Mouse (Mus musculus) forelimb bud, embryonic 11.5 days (tissue): ENCODE measurements at regions not wholly inside any gene's neighbourhood (a gene's known extent, or its start where the extent isn't known, plus 50 kb on each side); places are given as distances from the start of the nearest gene placed in this dataset.

Experiments
- DNase-seq: peaks from one replicate; pipeline ENCODE4 v3.0.0-alpha.2; 2012; ENCODE audit warnings: low read depth, low spot score

- DNase-seq = no peak
These were observed 52.7 kb upstream of the Gm21915 start for GRCm38 (mm10) chr9:40617676-40618062.

- no peak for DNase-seq
These were observed 53.3 kb upstream of the Gm21915 start for GRCm38 (mm10) chr9:40617036-40617675.

GRCm38 (mm10) chr9:40616426-40617035 is 53.9 kb upstream of the Gm21915 start:
- DNase-seq = peak; percentile 88

- no peak for DNase-seq
These were observed 54.5 kb upstream of the Gm21915 start for GRCm38 (mm10) chr9:40615891-40616290.

- DNase-seq = no peak
These were observed 56.3 kb upstream of the Gm21915 start for GRCm38 (mm10) chr9:40614071-40614470.

- DNase-seq = no peak
These were observed 57.2 kb upstream of the Gm21915 start for GRCm38 (mm10) chr9:40613182-40613581.

- no peak for DNase-seq
These were observed 57.7 kb upstream of the Gm21915 start for GRCm38 (mm10) chr9:40612755-40613154.

- DNase-seq = no peak
These were observed 58.1 kb upstream of the Gm21915 start for GRCm38 (mm10) chr9:40612312-40612711.

- no peak for DNase-seq
These were observed 58.8 kb upstream of the Gm21915 start for GRCm38 (mm10) chr9:40611626-40612025.

- no peak for DNase-seq
These were observed 61.8 kb upstream of the Gm21915 start for GRCm38 (mm10) chr9:40608596-40608995.

- no peak for DNase-seq
These were observed 62.5 kb upstream of the Gm21915 start for GRCm38 (mm10) chr9:40607941-40608340.

GRCm38 (mm10) chr9:40603521-40603920 is 66.9 kb upstream of the Gm21915 start:
- DNase-seq = no peak

- DNase-seq = no peak
These were observed 67.2 kb upstream of the Gramd1b start for GRCm38 (mm10) chr9:40598431-40598831.

- no peak for DNase-seq
These were observed 56.2 kb upstream of the Gramd1b start for GRCm38 (mm10) chr9:40587421-40587820.

GRCm38 (mm10) chr9:40586581-40586980 is 55.4 kb upstream of the Gramd1b start:
- no peak for DNase-seq

- DNase-seq = peak; percentile 51
These were observed 52.4 kb upstream of the Gramd1b start for GRCm38 (mm10) chr9:40583554-40583953.

- DNase-seq = no peak
These were observed 50.7 kb upstream of the Gramd1b start for GRCm38 (mm10) chr9:40581854-40582253.
